Mouse (Mus musculus) intestine, embryonic 14.5 days (tissue): Measurements from ENCODE around the gene Nat8l. TPM values are rescaled to one million over a fixed set of nuclear protein-coding genes. Genes with fewer than 3 reads are reported as not detected.

Source experiments
- ATAC-seq: fragments of 200-750 bp; cut with Nextera tagmentation; replicated peaks from 2 replicates; pipeline ENCODE4 v1.8.0; 2017; ENCODE audit warnings: low read depth, moderate number of reproducible peaks, moderate TSS enrichment, moderate library complexity; ENCODE audit not compliant: low FRiP score, low TSS enrichment
- DNase-seq: peaks from one replicate; pipeline ENCODE4 v3.0.0-alpha.2; 2018; ENCODE audit warnings: low spot score
- H3K27ac ChIP-seq: fragments of 300-500 bp; sonication (generic); 2 replicates; pipeline ENCODE4 v1.5.1; 2014; ENCODE audit warnings: low read depth, mild to moderate bottlenecking, control low read depth
- H3K27me3 ChIP-seq: fragments of 300-500 bp; sonication (generic); replicated peaks from 2 replicates; pipeline ENCODE4 v1.6.1; 2014; ENCODE audit warnings: low read length, control low read depth; ENCODE audit not compliant: control insufficient read depth, insufficient read depth
- H3K36me3 ChIP-seq: fragments of 300-500 bp; sonication (generic); 2 replicates; pipeline ENCODE4 v1.6.1; 2014; ENCODE audit warnings: low read length, control low read depth; ENCODE audit not compliant: control insufficient read depth, insufficient read depth
- H3K4me1 ChIP-seq: fragments of 300-500 bp; sonication (generic); replicated peaks from 2 replicates; pipeline ENCODE4 v1.6.1; 2014; ENCODE audit warnings: low read length, control low read depth, mixed read lengths; ENCODE audit not compliant: control insufficient read depth, insufficient read depth
- H3K4me2 ChIP-seq: fragments of 300-500 bp; sonication (generic); 2 replicates; pipeline ENCODE4 v1.6.1; 2014; ENCODE audit warnings: low read length
- H3K4me3 ChIP-seq: fragments of 300-500 bp; sonication (generic); 2 replicates; pipeline ENCODE4 v1.5.1; 2014; ENCODE audit warnings: low read depth, low read length, control low read depth, mixed read lengths
- H3K9ac ChIP-seq: fragments of 300-500 bp; sonication (generic); 2 replicates; pipeline ENCODE4 v1.6.1; 2014; ENCODE audit warnings: mild to moderate bottlenecking, low read length
- H3K9me3 ChIP-seq: fragments of 300-500 bp; sonication (generic); 2 replicates; pipeline ENCODE4 v1.6.1; 2016; ENCODE audit warnings: low read length, control low read depth; ENCODE audit not compliant: control insufficient read depth
- WGBS: fragments of 180-500 bp; shearing (Covaris S2); extraction: QIAGEN DNeasy Blood & Tissue Kit; methylation state at CpG from one replicate; pipeline ENCODE4 v1.1.7; 2014; 5-methylcytosine and 5-hydroxymethylcytosine counted together
- polyA plus RNA-seq: library from polyadenylated mRNA; unstranded; fragments of >200 nt; fragmentation: Nextera tagmentation; extraction: Ambion mirVana; gene quantifications from 2 replicates; pipeline ENCODE4 v1.2.1, GENCODE M21; 2014

Gene Nat8l
- polyA plus RNA-seq, 1 experiment from 2014 or later, result 0.39 TPM

GRCm38 (mm10) chr5:34018968-34019367 is 23.2 kb downstream of the Nat8l start:
- no peak overlapping the region for H3K4me3 ChIP-seq
- ATAC-seq (no peak), DNase-seq (no peak)
- no peaks in the 10 kb centered on the region for H3K4me1 ChIP-seq
- no peak overlapping the region for H3K27ac ChIP-seq
- H3K36me3 ChIP-seq, result no peaks in the 10 kb centered on the region
- no peak overlapping the region for H3K4me2 ChIP-seq
- no peak overlapping the region for H3K9ac ChIP-seq
- H3K27me3 ChIP-seq, result no peaks in the 10 kb centered on the region
- WGBS, result 77% methylated on average over 4 of the region's 4 CpGs
- H3K9me3 ChIP-seq, result no peaks in the 10 kb centered on the region

GRCm38 (mm10) chr5:34030101-34030500 is 34.3 kb downstream of the Nat8l start:
- no peak for ATAC-seq
- no peak overlapping the region for H3K27ac ChIP-seq
- 63% methylated on average over 4 of the region's 4 CpGs for WGBS
- DNase-seq, result no peak
- no peaks in the 10 kb centered on the region for H3K9me3 ChIP-seq
- no peak overlapping the region for H3K4me3 ChIP-seq
- no peaks in the 10 kb centered on the region for H3K36me3 ChIP-seq
- no peaks in the 10 kb centered on the region for H3K4me1 ChIP-seq
- no peak overlapping the region for H3K4me2 ChIP-seq
- H3K9ac ChIP-seq, result no peak overlapping the region
- no peaks in the 10 kb centered on the region for H3K27me3 ChIP-seq

- no peak overlapping the region for H3K9ac ChIP-seq
- no peak overlapping the region for H3K4me3 ChIP-seq
- 72% methylated on average over 6 of the region's 6 CpGs for WGBS
- H3K27ac ChIP-seq, result no peak overlapping the region
- ATAC-seq (no peak), DNase-seq (no peak)
- no peaks in the 10 kb centered on the region for H3K27me3 ChIP-seq
- H3K4me1 ChIP-seq, result no peaks in the 10 kb centered on the region
- no peaks in the 10 kb centered on the region for H3K9me3 ChIP-seq
- H3K4me2 ChIP-seq, result no peak overlapping the region
- H3K36me3 ChIP-seq, result no peaks in the 10 kb centered on the region
Measured at GRCm38 (mm10) chr5:34031022-34031421, 35.2 kb downstream of the Nat8l start.

GRCm38 (mm10) chr5:34032520-34032919 is 36.7 kb downstream of the Nat8l start:
- no peak for ATAC-seq

More at GRCm38 (mm10) chr5:34032520-34032919, 36.7 kb downstream of the Nat8l start:
- no peak overlapping the region for H3K9ac ChIP-seq
- H3K4me1 ChIP-seq, result no peaks in the 10 kb centered on the region
- H3K36me3 ChIP-seq, result no peaks in the 10 kb centered on the region
- 64% methylated on average over 3 of the region's 3 CpGs for WGBS
- no peaks in the 10 kb centered on the region for H3K9me3 ChIP-seq
- no peak overlapping the region for H3K4me2 ChIP-seq
- H3K4me3 ChIP-seq, result no peak overlapping the region
- DNase-seq, result no peak
- no peaks in the 10 kb centered on the region for H3K27me3 ChIP-seq
- H3K27ac ChIP-seq, result no peak overlapping the region

Other genes with a start within 250 kb of the Nat8l start
- gene Letm1, start 213.2 kb upstream of the Nat8l start, polyA plus RNA-seq, result 39.8 and 43.8 TPM in 2 replicates
- gene Nsd2, start 175.3 kb upstream of the Nat8l start, polyA plus RNA-seq, result 56.7 and 59.2 TPM in 2 replicates
- 53.9 and 54.1 TPM in 2 replicates for gene Nelfa, start 59.6 kb upstream of the Nat8l start, polyA plus RNA-seq
- gene Gm1673, start 12.6 kb upstream of the Nat8l start, polyA plus RNA-seq, result 69.7 and 74.9 TPM in 2 replicates
- 0.60 and 0.75 TPM in 2 replicates for gene Poln, start 173.5 kb downstream of the Nat8l start, polyA plus RNA-seq
- 30.4 and 33.3 TPM in 2 replicates for gene Haus3, start 173.5 kb downstream of the Nat8l start, polyA plus RNA-seq
- 26.2 and 29.1 TPM in 2 replicates for gene Mxd4, start 191.7 kb downstream of the Nat8l start, polyA plus RNA-seq